Mouse (Mus musculus): ENCODE data around the gene Nol9. TPM values are rescaled to one million over a fixed set of nuclear protein-coding genes. Genes with fewer than 3 reads are reported as not detected.

Nol9 gene
- polyA plus RNA-seq, 1 experiment from 2014 or later = 28.3 TPM

- Histone ChIP-seq H3K27me3 (ENCODE audit: control insufficient read depth, insufficient read depth, low read length) (no peaks in the 10 kb centered on the region), H3K36me3 (replicated peaks; ENCODE audit: control insufficient read depth, insufficient read depth, low read depth, low read length) (peaks cover 32% of the 10 kb centered on the region), H3K27ac (replicated peaks; ENCODE audit: low read depth, low read length) (no peak overlapping the region), H3K4me3 (ENCODE audit: low read depth, low read length) (no peak overlapping the region), H3K9me3 (replicated peaks; ENCODE audit: control insufficient read depth, low read length) (no peaks in the 10 kb centered on the region), H3K9ac (replicated peaks; ENCODE audit: low read length) (no peak overlapping the region), H3K4me1 (ENCODE audit: control insufficient read depth, insufficient read depth, low read length) (no peaks in the 10 kb centered on the region), H3K4me2 (ENCODE audit: low read depth, low read length) (no peak overlapping the region)
- no peak for ATAC-seq (replicated peaks; ENCODE audit: insufficient number of reproducible peaks, low FRiP score, low TSS enrichment, low read depth)
- no peak for DNase-seq (ENCODE audit: low spot score)
- WGBS = 86% methylated on average over 3 of the region's 3 CpGs
Measured at GRCm38 (mm10) chr4:152043171-152043570, 4.0 kb downstream of the Nol9 start.

DNA sequence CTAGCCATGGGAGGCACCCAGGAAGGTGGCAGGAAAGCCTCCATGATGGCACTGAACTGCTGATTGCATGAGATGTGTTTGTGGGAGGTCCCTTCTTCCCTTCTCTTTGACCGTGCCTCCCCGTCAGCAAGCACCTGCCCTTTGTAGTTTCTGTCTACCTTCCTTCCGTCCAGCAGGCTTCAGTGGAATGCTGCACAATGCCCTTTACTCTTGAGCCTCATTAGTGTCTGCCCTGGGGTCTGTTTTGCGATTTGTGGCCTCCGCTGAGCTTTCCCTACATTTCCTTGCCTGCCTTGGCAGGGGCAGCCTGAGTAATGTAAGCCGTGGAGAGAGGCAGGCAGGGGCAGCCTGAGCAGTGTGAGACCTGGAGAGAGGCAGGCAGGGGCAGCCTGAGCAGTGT is 5.5 kb downstream of the Nol9 start:
- Histone ChIP-seq H3K9me3 (replicated peaks; ENCODE audit: control insufficient read depth, low read length) (no peaks in the 10 kb centered on the region), H3K36me3 (replicated peaks; ENCODE audit: control insufficient read depth, insufficient read depth, low read depth, low read length) (peaks cover 32% of the 10 kb centered on the region), H3K27ac (replicated peaks; ENCODE audit: low read depth, low read length) (no peak overlapping the region), H3K9ac (replicated peaks; ENCODE audit: low read length) (no peak overlapping the region), H3K4me1 (ENCODE audit: control insufficient read depth, insufficient read depth, low read length) (no peaks in the 10 kb centered on the region), H3K4me2 (ENCODE audit: low read depth, low read length) (no peak overlapping the region), H3K4me3 (ENCODE audit: low read depth, low read length) (no peak overlapping the region), H3K27me3 (ENCODE audit: control insufficient read depth, insufficient read depth, low read length) (no peaks in the 10 kb centered on the region)
- ATAC-seq (replicated peaks; ENCODE audit: insufficient number of reproducible peaks, low FRiP score, low TSS enrichment, low read depth) (no peak), DNase-seq (ENCODE audit: low spot score) (no peak)
- WGBS = 78% methylated on average over 6 of the region's 6 CpGs

DNA sequence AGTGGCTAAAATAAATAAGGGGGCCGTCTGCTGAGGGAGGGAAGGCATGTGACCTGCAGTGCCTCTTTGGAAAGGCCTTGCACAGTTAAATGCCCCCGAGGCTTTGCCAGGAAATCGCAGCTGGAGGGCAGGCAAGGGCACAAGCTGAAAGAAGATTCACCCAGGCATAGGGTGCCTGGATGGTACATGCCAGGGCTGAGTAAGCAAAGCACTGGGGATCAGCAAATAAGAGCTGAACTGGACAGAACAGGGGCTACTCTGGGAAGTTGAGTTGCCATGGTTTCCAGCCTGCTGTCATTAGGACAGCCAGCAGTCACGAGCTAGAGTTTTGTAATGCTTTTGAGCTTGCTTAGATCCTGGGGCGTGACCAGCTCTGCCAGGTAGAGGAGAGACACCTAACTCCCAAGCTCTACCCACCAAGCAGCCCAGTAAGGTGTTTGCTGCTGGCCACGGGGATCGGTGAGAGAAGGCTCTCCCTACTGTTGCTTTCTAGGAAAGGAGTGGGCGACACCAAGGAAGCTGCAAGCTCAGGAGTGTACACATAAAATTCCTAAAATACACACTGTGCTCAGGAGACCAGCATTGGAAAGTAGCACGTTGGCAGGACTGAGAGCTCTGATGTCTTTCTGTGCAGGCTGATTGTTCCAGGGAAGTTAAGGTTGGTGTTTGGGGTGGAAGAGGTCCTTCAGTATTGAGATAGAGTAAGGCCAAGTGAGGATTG is 23.4 kb downstream of the Nol9 start:
- H3K4me1 ChIP-seq (ENCODE audit: control insufficient read depth, insufficient read depth, low read length) = no peaks in the 10 kb centered on the region
- no peaks in the 10 kb centered on the region for H3K9me3 ChIP-seq (replicated peaks; ENCODE audit: control insufficient read depth, low read length)
- no peak overlapping the region for H3K4me3 ChIP-seq (ENCODE audit: low read depth, low read length)
- no peak overlapping the region for H3K9ac ChIP-seq (replicated peaks; ENCODE audit: low read length)
- H3K27ac ChIP-seq (replicated peaks; ENCODE audit: low read depth, low read length) = no peak overlapping the region
- H3K36me3 ChIP-seq (replicated peaks; ENCODE audit: control insufficient read depth, insufficient read depth, low read depth, low read length) = peaks cover 9% of the 10 kb centered on the region
- WGBS = 72% methylated on average over 9 of the region's 9 CpGs
- DNase-seq (ENCODE audit: low spot score) = no peak
- ATAC-seq (replicated peaks; ENCODE audit: insufficient number of reproducible peaks, low FRiP score, low TSS enrichment, low read depth) = no peak
- no peak overlapping the region for H3K4me2 ChIP-seq (ENCODE audit: low read depth, low read length)
- H3K27me3 ChIP-seq (ENCODE audit: control insufficient read depth, insufficient read depth, low read length) = no peaks in the 10 kb centered on the region

DNA sequence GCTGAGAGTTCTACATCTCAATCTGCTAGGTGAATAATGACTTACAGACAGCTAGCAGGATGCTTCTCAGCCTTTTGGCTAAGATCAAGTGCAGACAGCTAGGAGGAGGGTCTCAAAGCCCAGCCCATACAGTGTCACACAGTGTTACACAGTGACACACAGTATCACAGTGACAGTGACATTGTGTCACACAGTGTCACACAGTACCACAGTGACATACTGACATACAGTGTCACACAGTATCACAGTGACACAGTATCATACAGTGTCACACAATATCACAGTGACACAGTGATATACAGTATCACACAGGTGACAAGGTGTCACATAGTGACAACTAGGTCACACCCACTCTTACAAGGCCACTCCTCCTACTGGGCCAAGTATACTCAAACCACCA is 28.2 kb downstream of the Nol9 start:
- H3K4me2 ChIP-seq (ENCODE audit: low read depth, low read length) = no peak overlapping the region
- H3K36me3 ChIP-seq (replicated peaks; ENCODE audit: control insufficient read depth, insufficient read depth, low read depth, low read length) = no peaks in the 10 kb centered on the region
- H3K9ac ChIP-seq (replicated peaks; ENCODE audit: low read length) = no peak overlapping the region
- H3K27me3 ChIP-seq (ENCODE audit: control insufficient read depth, insufficient read depth, low read length) = no peaks in the 10 kb centered on the region
- no peaks in the 10 kb centered on the region for H3K4me1 ChIP-seq (ENCODE audit: control insufficient read depth, insufficient read depth, low read length)
- no peak overlapping the region for H3K4me3 ChIP-seq (ENCODE audit: low read depth, low read length)
- no peak for DNase-seq (ENCODE audit: low spot score)
- H3K9me3 ChIP-seq (replicated peaks; ENCODE audit: control insufficient read depth, low read length) = no peaks in the 10 kb centered on the region
- ATAC-seq (replicated peaks; ENCODE audit: insufficient number of reproducible peaks, low FRiP score, low TSS enrichment, low read depth) = 0 out of 2 replicates have a peak, but pooled peaks have one; percentile 16
- H3K27ac ChIP-seq (replicated peaks; ENCODE audit: low read depth, low read length) = no peak overlapping the region

DNA sequence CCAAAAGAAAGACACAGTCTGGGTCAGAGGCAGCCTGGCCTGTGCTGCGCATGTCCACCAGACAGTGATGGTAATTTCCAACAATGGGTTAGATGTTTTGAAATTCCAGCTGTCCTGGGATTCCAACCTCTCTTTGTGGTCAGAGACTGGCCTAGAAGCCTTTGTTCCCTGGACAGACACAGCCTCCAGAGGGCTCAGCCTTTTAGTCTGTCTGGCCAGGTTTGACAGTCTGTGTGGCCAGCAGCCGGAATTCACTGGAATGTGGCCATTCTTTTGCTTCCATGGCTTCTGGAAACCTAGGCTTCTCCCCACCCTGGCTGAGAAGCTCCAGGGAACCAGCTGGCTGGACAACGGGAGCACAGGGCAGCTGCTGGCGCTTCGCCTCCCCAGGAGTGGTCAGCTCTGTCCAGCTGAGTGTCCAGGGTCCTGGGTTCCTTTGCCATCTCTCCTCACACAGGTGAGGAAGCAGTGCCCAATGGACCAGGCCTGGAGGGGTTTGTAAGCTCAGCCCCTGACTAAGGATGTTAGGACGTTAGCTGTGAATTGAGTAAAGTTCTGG is 29.1 kb downstream of the Nol9 start:
- H3K27ac ChIP-seq (replicated peaks; ENCODE audit: low read depth, low read length) = no peak overlapping the region
- 75% methylated on average over 6 of the region's 6 CpGs for WGBS

DNA sequence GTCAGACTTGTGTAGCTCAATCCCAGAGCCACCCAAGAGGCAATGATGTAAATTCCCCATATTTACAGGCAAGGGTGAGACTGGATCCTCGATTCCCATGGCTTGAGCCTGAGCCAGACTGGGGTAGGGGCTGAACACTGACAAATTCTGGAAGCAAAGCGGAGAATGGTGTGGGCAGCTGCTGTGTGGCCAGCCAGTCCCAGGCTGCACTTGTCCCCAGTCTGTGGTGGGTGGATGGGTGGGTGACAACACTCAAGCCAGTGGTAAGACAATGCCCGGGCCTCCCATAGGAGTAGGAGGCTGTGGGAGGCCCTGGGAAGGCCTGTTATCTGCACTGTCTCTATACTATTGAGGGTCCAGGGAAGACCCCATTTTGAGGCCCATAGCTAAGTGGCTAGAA is 30.1 kb downstream of the Nol9 start:
- Histone ChIP-seq H3K27ac (replicated peaks; ENCODE audit: low read depth, low read length) (no peak overlapping the region), H3K27me3 (ENCODE audit: control insufficient read depth, insufficient read depth, low read length) (no peaks in the 10 kb centered on the region), H3K4me1 (ENCODE audit: control insufficient read depth, insufficient read depth, low read length) (no peaks in the 10 kb centered on the region), H3K4me3 (ENCODE audit: low read depth, low read length) (no peak overlapping the region), H3K9ac (replicated peaks; ENCODE audit: low read length) (no peak overlapping the region), H3K4me2 (ENCODE audit: low read depth, low read length) (no peak overlapping the region), H3K36me3 (replicated peaks; ENCODE audit: control insufficient read depth, insufficient read depth, low read depth, low read length) (no peaks in the 10 kb centered on the region), H3K9me3 (replicated peaks; ENCODE audit: control insufficient read depth, low read length) (no peaks in the 10 kb centered on the region)
- WGBS = 87% methylated on average over 3 of the region's 3 CpGs
- no peak for DNase-seq (ENCODE audit: low spot score)
- no peak for ATAC-seq (replicated peaks; ENCODE audit: insufficient number of reproducible peaks, low FRiP score, low TSS enrichment, low read depth)

More for the DNA sequence above, 29.1 kb downstream of the Nol9 start:
- no peaks in the 10 kb centered on the region for H3K36me3 ChIP-seq (replicated peaks; ENCODE audit: control insufficient read depth, insufficient read depth, low read depth, low read length)
- no peak overlapping the region for H3K9ac ChIP-seq (replicated peaks; ENCODE audit: low read length)
- H3K4me2 ChIP-seq (ENCODE audit: low read depth, low read length) = no peak overlapping the region
- no peak for DNase-seq (ENCODE audit: low spot score)
- H3K4me3 ChIP-seq (ENCODE audit: low read depth, low read length) = no peak overlapping the region
- no peak for ATAC-seq (replicated peaks; ENCODE audit: insufficient number of reproducible peaks, low FRiP score, low TSS enrichment, low read depth)
- H3K4me1 ChIP-seq (ENCODE audit: control insufficient read depth, insufficient read depth, low read length) = no peaks in the 10 kb centered on the region
- no peaks in the 10 kb centered on the region for H3K9me3 ChIP-seq (replicated peaks; ENCODE audit: control insufficient read depth, low read length)
- H3K27me3 ChIP-seq (ENCODE audit: control insufficient read depth, insufficient read depth, low read length) = no peaks in the 10 kb centered on the region

- H3K9ac ChIP-seq (replicated peaks; ENCODE audit: low read length) = no peak overlapping the region
- no peak; the same call in 1 of the 2 replicates for ATAC-seq (replicated peaks; ENCODE audit: insufficient number of reproducible peaks, low FRiP score, low TSS enrichment, low read depth)
- no peaks in the 10 kb centered on the region for H3K27me3 ChIP-seq (ENCODE audit: control insufficient read depth, insufficient read depth, low read length)
- no peak overlapping the region for H3K4me3 ChIP-seq (ENCODE audit: low read depth, low read length)
- no peaks in the 10 kb centered on the region for H3K36me3 ChIP-seq (replicated peaks; ENCODE audit: control insufficient read depth, insufficient read depth, low read depth, low read length)
- no peak overlapping the region for H3K27ac ChIP-seq (replicated peaks; ENCODE audit: low read depth, low read length)
- no peak overlapping the region for H3K4me2 ChIP-seq (ENCODE audit: low read depth, low read length)
- no peaks in the 10 kb centered on the region for H3K9me3 ChIP-seq (replicated peaks; ENCODE audit: control insufficient read depth, low read length)
- no peak for DNase-seq (ENCODE audit: low spot score)
- H3K4me1 ChIP-seq (ENCODE audit: control insufficient read depth, insufficient read depth, low read length) = no peaks in the 10 kb centered on the region
- 76% methylated on average over 11 of the region's 11 CpGs for WGBS
Measured at GRCm38 (mm10) chr4:152070494-152071396, 31.6 kb downstream of the Nol9 start.
